Mouse (Mus musculus) right cerebral cortex, postnatal 14 days (tissue): ENCODE data around the gene Sult2b1.
A peak's percentile ranks its signal among the peaks of the same experiment; 100 is the strongest.

Experiments used
- DNase-seq: peaks from one replicate; pipeline ENCODE4 v3.0.0; 2022

The Sult2b1 gene

GRCm38 (mm10) chr7:45710477-45711191 lies 73.8 kb downstream of the Sult2b1 start:
- DNase-seq: no peak

GRCm38 (mm10) chr7:45709677-45710355 lies 74.7 kb downstream of the Sult2b1 start:
- DNase-seq: no peak

- no peak for DNase-seq
Observed at GRCm38 (mm10) chr7:45709036-45709435, 75.4 kb downstream of the Sult2b1 start.

GRCm38 (mm10) chr7:45708221-45708761 lies 76.2 kb downstream of the Sult2b1 start:
- DNase-seq: no peak

GRCm38 (mm10) chr7:45707375-45707967 lies 77.0 kb downstream of the Sult2b1 start:
- DNase-seq: peak; percentile 98

- peak; percentile 87 for DNase-seq
Observed at GRCm38 (mm10) chr7:45706721-45707241, 77.7 kb downstream of the Sult2b1 start.

GRCm38 (mm10) chr7:45705873-45706281 lies 78.6 kb downstream of the Sult2b1 start:
- DNase-seq: peak; percentile 84

- DNase-seq: no peak
Observed at GRCm38 (mm10) chr7:45705443-45705864, 79.0 kb downstream of the Sult2b1 start.

- peak; percentile 98 for DNase-seq
Observed at GRCm38 (mm10) chr7:45704730-45705442, 79.6 kb downstream of the Sult2b1 start, which contains the start of gene Dbp. Gene Dbp (plus strand): TSS chr7:45705088.

GRCm38 (mm10) chr7:45704046-45704559 lies 80.4 kb downstream of the Sult2b1 start:
- DNase-seq: peak; percentile 71

- DNase-seq: no peak
Observed at GRCm38 (mm10) chr7:45703521-45704033, 80.9 kb downstream of the Sult2b1 start.

GRCm38 (mm10) chr7:45702809-45703520 lies 81.5 kb downstream of the Sult2b1 start:
- no peak for DNase-seq

- DNase-seq: no peak
Observed at GRCm38 (mm10) chr7:45702316-45702715, 82.2 kb downstream of the Sult2b1 start.

- no peak for DNase-seq
Observed at GRCm38 (mm10) chr7:45701607-45702006, 82.9 kb downstream of the Sult2b1 start.

GRCm38 (mm10) chr7:45701072-45701471 lies 83.4 kb downstream of the Sult2b1 start:
- peak; percentile 38 for DNase-seq

GRCm38 (mm10) chr7:45700301-45701015 lies 84.0 kb downstream of the Sult2b1 start:
- peak; percentile 66 for DNase-seq

- DNase-seq: peak; percentile 63
Observed at GRCm38 (mm10) chr7:45699523-45700141, 84.8 kb downstream of the Sult2b1 start, which contains the start of gene Car11. Gene Car11 (plus strand): TSS chr7:45699843.

GRCm38 (mm10) chr7:45697894-45698293 lies 86.6 kb downstream of the Sult2b1 start:
- DNase-seq: no peak

- DNase-seq: no peak
Observed at GRCm38 (mm10) chr7:45695098-45695497, 89.4 kb downstream of the Sult2b1 start.

- DNase-seq: no peak
Observed at GRCm38 (mm10) chr7:45693921-45694591, 90.4 kb downstream of the Sult2b1 start, which contains the start of gene Sec1. Gene Sec1 (minus strand): TSS chr7:45694402.
